Mouse (Mus musculus): ENCODE data around the gene Ccnd3. TPM values are rescaled to one million over a fixed set of nuclear protein-coding genes. Genes with fewer than 3 reads are reported as not detected.
A peak's percentile ranks its signal among the peaks of the same experiment; 100 is the strongest.

Gene Ccnd3
- polyA plus RNA-seq, 1 experiment from 2014 or later = 371 TPM

GRCm38 (mm10) chr17:47568389-47568788, 63.5 kb downstream of the Ccnd3 start:
- H3K9me3 ChIP-seq (ENCODE audit: control insufficient read depth, low read length) = no peaks in the 10 kb centered on the region
- peak; percentile 40; the same call in 1 of the 2 replicates for ATAC-seq
- no peaks in the 10 kb centered on the region for H3K27me3 ChIP-seq (replicated peaks; ENCODE audit: control insufficient read depth, insufficient read depth, low read length)
- WGBS = 90% methylated on average over 3 of the region's 3 CpGs
- H3K4me2 ChIP-seq (ENCODE audit: low read depth, low read length) = no peak overlapping the region
- no peak overlapping the region for H3K27ac ChIP-seq (ENCODE audit: low read length)
- no peak overlapping the region for H3K9ac ChIP-seq (ENCODE audit: low read depth, low read length)
- H3K4me3 ChIP-seq (ENCODE audit: low read length) = no peak overlapping the region
- no peaks in the 10 kb centered on the region for H3K36me3 ChIP-seq (ENCODE audit: control insufficient read depth, insufficient read depth, low read length)
- no peaks in the 10 kb centered on the region for H3K4me1 ChIP-seq (ENCODE audit: control insufficient read depth, insufficient read depth, low read length)

GRCm38 (mm10) chr17:47568951-47569527, 64.2 kb downstream of the Ccnd3 start:
- no peak overlapping the region for H3K4me3 ChIP-seq (ENCODE audit: low read length)
- H3K4me1 ChIP-seq (ENCODE audit: control insufficient read depth, insufficient read depth, low read length) = no peaks in the 10 kb centered on the region
- 80% methylated on average over 10 of the region's 10 CpGs for WGBS
- no peak overlapping the region for H3K4me2 ChIP-seq (ENCODE audit: low read depth, low read length)
- no peaks in the 10 kb centered on the region for H3K27me3 ChIP-seq (replicated peaks; ENCODE audit: control insufficient read depth, insufficient read depth, low read length)
- no peak overlapping the region for H3K9ac ChIP-seq (ENCODE audit: low read depth, low read length)
- H3K27ac ChIP-seq (ENCODE audit: low read length) = no peak overlapping the region
- no peak for ATAC-seq
- H3K36me3 ChIP-seq (ENCODE audit: control insufficient read depth, insufficient read depth, low read length) = no peaks in the 10 kb centered on the region
- no peaks in the 10 kb centered on the region for H3K9me3 ChIP-seq (ENCODE audit: control insufficient read depth, low read length)

- Histone ChIP-seq H3K9me3 (ENCODE audit: control insufficient read depth, low read length) (no peaks in the 10 kb centered on the region), H3K27ac (ENCODE audit: low read length) (no peak overlapping the region), H3K4me1 (ENCODE audit: control insufficient read depth, insufficient read depth, low read length) (no peaks in the 10 kb centered on the region), H3K27me3 (replicated peaks; ENCODE audit: control insufficient read depth, insufficient read depth, low read length) (no peaks in the 10 kb centered on the region), H3K9ac (ENCODE audit: low read depth, low read length) (no peak overlapping the region), H3K4me3 (ENCODE audit: low read length) (no peak overlapping the region), H3K36me3 (ENCODE audit: control insufficient read depth, insufficient read depth, low read length) (no peaks in the 10 kb centered on the region), H3K4me2 (ENCODE audit: low read depth, low read length) (no peak overlapping the region)
- 46% methylated on average over 7 of the region's 7 CpGs for WGBS
- ATAC-seq = no peak
Measured at GRCm38 (mm10) chr17:47571621-47572020, 66.8 kb downstream of the Ccnd3 start.

- Histone ChIP-seq H3K4me1 (ENCODE audit: control insufficient read depth, insufficient read depth, low read length) (no peaks in the 10 kb centered on the region), H3K9ac (ENCODE audit: low read depth, low read length) (no peak overlapping the region), H3K4me3 (ENCODE audit: low read length) (no peak overlapping the region), H3K9me3 (ENCODE audit: control insufficient read depth, low read length) (no peaks in the 10 kb centered on the region), H3K36me3 (ENCODE audit: control insufficient read depth, insufficient read depth, low read length) (no peaks in the 10 kb centered on the region), H3K27ac (ENCODE audit: low read length) (no peak overlapping the region), H3K27me3 (replicated peaks; ENCODE audit: control insufficient read depth, insufficient read depth, low read length) (no peaks in the 10 kb centered on the region), H3K4me2 (ENCODE audit: low read depth, low read length) (no peak overlapping the region)
- no peak for ATAC-seq
Measured at GRCm38 (mm10) chr17:47572436-47572835, 67.6 kb downstream of the Ccnd3 start.

DNA sequence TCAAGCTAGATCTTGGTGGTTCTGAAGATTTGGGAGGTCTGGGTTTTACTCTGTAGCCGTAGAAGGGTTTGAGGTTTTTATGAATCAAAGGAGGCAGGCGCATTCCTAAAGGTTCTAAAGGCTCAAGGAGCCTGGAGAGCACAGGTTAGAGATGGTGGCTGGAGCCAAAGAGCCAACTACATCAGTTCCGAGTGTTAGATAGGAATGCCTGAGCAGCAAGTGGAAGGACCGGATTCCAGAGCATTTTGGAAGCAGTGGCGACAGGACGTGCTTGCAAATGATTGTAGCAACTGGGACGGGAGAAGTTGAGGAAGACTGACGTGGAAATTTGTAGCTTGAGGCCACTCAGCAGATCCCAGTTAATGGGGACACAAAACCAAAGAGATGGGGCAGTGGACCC, 69.2 kb downstream of the Ccnd3 start:
- no peak for ATAC-seq
- WGBS = 75% methylated on average over 8 of the region's 8 CpGs
- H3K4me3 ChIP-seq (ENCODE audit: low read length) = no peak overlapping the region
- H3K27ac ChIP-seq (ENCODE audit: low read length) = no peak overlapping the region
- no peaks in the 10 kb centered on the region for H3K4me1 ChIP-seq (ENCODE audit: control insufficient read depth, insufficient read depth, low read length)
- H3K27me3 ChIP-seq (replicated peaks; ENCODE audit: control insufficient read depth, insufficient read depth, low read length) = no peaks in the 10 kb centered on the region
- H3K9ac ChIP-seq (ENCODE audit: low read depth, low read length) = no peak overlapping the region
- H3K4me2 ChIP-seq (ENCODE audit: low read depth, low read length) = no peak overlapping the region
- H3K9me3 ChIP-seq (ENCODE audit: control insufficient read depth, low read length) = no peaks in the 10 kb centered on the region
- no peaks in the 10 kb centered on the region for H3K36me3 ChIP-seq (ENCODE audit: control insufficient read depth, insufficient read depth, low read length)

GRCm38 (mm10) chr17:47574830-47575229, 70.0 kb downstream of the Ccnd3 start:
- 68% methylated on average over 11 of the region's 11 CpGs for WGBS
- Histone ChIP-seq H3K9ac (ENCODE audit: low read depth, low read length) (no peak overlapping the region), H3K4me1 (ENCODE audit: control insufficient read depth, insufficient read depth, low read length) (no peaks in the 10 kb centered on the region), H3K27ac (ENCODE audit: low read length) (no peak overlapping the region), H3K9me3 (ENCODE audit: control insufficient read depth, low read length) (no peaks in the 10 kb centered on the region), H3K4me2 (ENCODE audit: low read depth, low read length) (no peak overlapping the region), H3K27me3 (replicated peaks; ENCODE audit: control insufficient read depth, insufficient read depth, low read length) (no peaks in the 10 kb centered on the region), H3K36me3 (ENCODE audit: control insufficient read depth, insufficient read depth, low read length) (no peaks in the 10 kb centered on the region), H3K4me3 (ENCODE audit: low read length) (no peak overlapping the region)
- no peak for ATAC-seq

- WGBS = 86% methylated on average over 6 of the region's 6 CpGs
- H3K4me1 ChIP-seq (ENCODE audit: control insufficient read depth, insufficient read depth, low read length) = no peaks in the 10 kb centered on the region
- 0 out of 2 replicates have a peak, but pooled peaks have one; percentile 13 for ATAC-seq
Measured at GRCm38 (mm10) chr17:47578655-47579054, 73.8 kb downstream of the Ccnd3 start.

GRCm38 (mm10) chr17:47580962-47581361, 76.1 kb downstream of the Ccnd3 start:
- WGBS = 88% methylated on average over 4 of the region's 4 CpGs
- no peak overlapping the region for H3K4me2 ChIP-seq (ENCODE audit: low read depth, low read length)
- H3K9me3 ChIP-seq (ENCODE audit: control insufficient read depth, low read length) = no peaks in the 10 kb centered on the region
- H3K36me3 ChIP-seq (ENCODE audit: control insufficient read depth, insufficient read depth, low read length) = no peaks in the 10 kb centered on the region
- H3K27ac ChIP-seq (ENCODE audit: low read length) = no peak overlapping the region
- H3K4me1 ChIP-seq (ENCODE audit: control insufficient read depth, insufficient read depth, low read length) = no peaks in the 10 kb centered on the region
- no peak for ATAC-seq
- no peaks in the 10 kb centered on the region for H3K27me3 ChIP-seq (replicated peaks; ENCODE audit: control insufficient read depth, insufficient read depth, low read length)
- H3K9ac ChIP-seq (ENCODE audit: low read depth, low read length) = no peak overlapping the region
- no peak overlapping the region for H3K4me3 ChIP-seq (ENCODE audit: low read length)

More at GRCm38 (mm10) chr17:47578655-47579054, 73.8 kb downstream of the Ccnd3 start:
- Histone ChIP-seq H3K9me3 (ENCODE audit: control insufficient read depth, low read length) (no peaks in the 10 kb centered on the region), H3K4me2 (ENCODE audit: low read depth, low read length) (no peak overlapping the region), H3K36me3 (ENCODE audit: control insufficient read depth, insufficient read depth, low read length) (no peaks in the 10 kb centered on the region), H3K27ac (ENCODE audit: low read length) (no peak overlapping the region), H3K9ac (ENCODE audit: low read depth, low read length) (no peak overlapping the region), H3K27me3 (replicated peaks; ENCODE audit: control insufficient read depth, insufficient read depth, low read length) (no peaks in the 10 kb centered on the region), H3K4me3 (ENCODE audit: low read length) (no peak overlapping the region)

DNA sequence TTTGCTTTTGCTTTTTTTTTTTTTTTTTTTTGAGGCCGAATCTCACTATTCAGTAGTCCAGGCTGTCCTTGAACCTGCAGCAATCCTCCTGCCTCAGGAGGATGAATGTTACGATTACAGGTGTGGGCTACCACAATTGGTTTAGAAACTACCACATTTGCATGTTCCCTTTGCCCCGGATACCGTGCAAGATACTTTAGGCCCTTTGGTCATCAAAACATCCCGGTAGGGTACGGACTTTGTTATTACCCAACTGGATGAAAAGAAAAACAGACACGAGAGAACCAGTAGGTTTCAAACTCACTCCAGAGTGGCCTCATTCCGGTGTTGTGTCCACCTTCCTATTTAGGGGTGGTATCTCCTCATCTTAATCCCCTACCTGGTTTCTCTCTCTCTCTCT, 83.7 kb downstream of the Ccnd3 start:
- H3K4me3 ChIP-seq (ENCODE audit: low read length) = no peak overlapping the region
- H3K4me1 ChIP-seq (ENCODE audit: control insufficient read depth, insufficient read depth, low read length) = peaks cover 4% of the 10 kb centered on the region; the same call in 1 of the 2 replicates
- H3K4me2 ChIP-seq (ENCODE audit: low read depth, low read length) = no peak overlapping the region
- no peak overlapping the region for H3K27ac ChIP-seq (ENCODE audit: low read length)
- WGBS = 90% methylated on average over 8 of the region's 8 CpGs
- H3K27me3 ChIP-seq (replicated peaks; ENCODE audit: control insufficient read depth, insufficient read depth, low read length) = no peaks in the 10 kb centered on the region
- no peaks in the 10 kb centered on the region for H3K36me3 ChIP-seq (ENCODE audit: control insufficient read depth, insufficient read depth, low read length)
- H3K9me3 ChIP-seq (ENCODE audit: control insufficient read depth, low read length) = no peaks in the 10 kb centered on the region
- ATAC-seq = no peak
- no peak overlapping the region for H3K9ac ChIP-seq (ENCODE audit: low read depth, low read length)

GRCm38 (mm10) chr17:47591073-47591472, 86.2 kb downstream of the Ccnd3 start:
- 67% methylated on average over 3 of the region's 3 CpGs for WGBS
- Histone ChIP-seq H3K36me3 (ENCODE audit: control insufficient read depth, insufficient read depth, low read length) (no peaks in the 10 kb centered on the region), H3K4me2 (ENCODE audit: low read depth, low read length) (no peak overlapping the region), H3K9ac (ENCODE audit: low read depth, low read length) (no peak overlapping the region), H3K27me3 (replicated peaks; ENCODE audit: control insufficient read depth, insufficient read depth, low read length) (no peaks in the 10 kb centered on the region), H3K27ac (ENCODE audit: low read length) (no peak overlapping the region), H3K4me1 (ENCODE audit: control insufficient read depth, insufficient read depth, low read length) (peaks cover 10% of the 10 kb centered on the region), H3K9me3 (ENCODE audit: control insufficient read depth, low read length) (no peaks in the 10 kb centered on the region), H3K4me3 (ENCODE audit: low read length) (no peak overlapping the region)
- ATAC-seq = no peak
